Mouse (Mus musculus) C2C12 (cell line): ENCODE results near the gene Crb1. TPM values are rescaled to one million over a fixed set of nuclear protein-coding genes. Genes with fewer than 3 reads are reported as not detected.

ENCODE experiments used
- H3K27me3 ChIP-seq: one replicate; pipeline ENCODE4 v1.6.1; 2011; ENCODE audit not compliant: control insufficient read depth, insufficient read depth, insufficient read length
- H3K36me3 ChIP-seq: one replicate; pipeline ENCODE4 v1.6.1; 2011; ENCODE audit not compliant: control insufficient read depth, insufficient read depth
- H3K4me3 ChIP-seq: one replicate; pipeline ENCODE4 v1.5.1; 2011; ENCODE audit warnings: mild to moderate bottlenecking, control low read depth; ENCODE audit not compliant: poor library complexity, insufficient read depth, severe bottlenecking
- H3K79me2 ChIP-seq: one replicate; pipeline ENCODE4 v1.6.1; 2011; ENCODE audit not compliant: control insufficient read depth, insufficient read depth
- H3K79me3 ChIP-seq: one replicate; pipeline ENCODE4 v1.6.1; 2011; ENCODE audit warnings: low read depth, control low read depth
- H3ac ChIP-seq: one replicate; pipeline ENCODE3; 2011; ENCODE audit warnings: low read depth; ENCODE audit not compliant: control insufficient read depth, insufficient read length
- CEBPB ChIP-seq: IDR thresholded peaks from one replicate; pipeline ENCODE4 v1.6.1; 2011; ENCODE audit warnings: low read depth, mild to moderate bottlenecking, control low read depth, moderate library complexity
- CTCF ChIP-seq: IDR thresholded peaks from one replicate; pipeline ENCODE4 v1.5.1; 2011; ENCODE audit not compliant: control insufficient read depth, insufficient read depth, insufficient read length
- FOSL1 ChIP-seq: IDR thresholded peaks from one replicate; pipeline ENCODE4 v1.8.0; 2011; ENCODE audit warnings: mild to moderate bottlenecking, low read length; ENCODE audit not compliant: poor library complexity, insufficient read depth, severe bottlenecking
- MAX ChIP-seq: IDR thresholded peaks from one replicate; pipeline ENCODE4 v1.6.1; 2011; ENCODE audit warnings: mild to moderate bottlenecking, control low read depth
- MYOD1 ChIP-seq: IDR thresholded peaks from one replicate; pipeline ENCODE4 v1.6.1; 2011; ENCODE audit warnings: low read depth; ENCODE audit not compliant: control insufficient read depth, insufficient read length
- MYOG ChIP-seq: IDR thresholded peaks from one replicate; pipeline ENCODE4 v1.6.1; 2011; ENCODE audit not compliant: control insufficient read depth, insufficient read length; ENCODE audit errors: extremely low read depth
- USF1 ChIP-seq: IDR thresholded peaks from one replicate; pipeline ENCODE4 v1.6.1; 2011; ENCODE audit warnings: low read depth, mild to moderate bottlenecking, control low read depth, moderate library complexity
- polyA plus RNA-seq: library from polyadenylated mRNA; unstranded; fragments of >200 nt; fragmentation: generic; extraction: Trizol; gene quantifications from one replicate; pipeline ENCODE4 v1.2.1, GENCODE M21; 2012; ENCODE audit warnings: missing spikeins

Gene Crb1
- polyA plus RNA-seq, 1 experiment = not detected

DNA sequence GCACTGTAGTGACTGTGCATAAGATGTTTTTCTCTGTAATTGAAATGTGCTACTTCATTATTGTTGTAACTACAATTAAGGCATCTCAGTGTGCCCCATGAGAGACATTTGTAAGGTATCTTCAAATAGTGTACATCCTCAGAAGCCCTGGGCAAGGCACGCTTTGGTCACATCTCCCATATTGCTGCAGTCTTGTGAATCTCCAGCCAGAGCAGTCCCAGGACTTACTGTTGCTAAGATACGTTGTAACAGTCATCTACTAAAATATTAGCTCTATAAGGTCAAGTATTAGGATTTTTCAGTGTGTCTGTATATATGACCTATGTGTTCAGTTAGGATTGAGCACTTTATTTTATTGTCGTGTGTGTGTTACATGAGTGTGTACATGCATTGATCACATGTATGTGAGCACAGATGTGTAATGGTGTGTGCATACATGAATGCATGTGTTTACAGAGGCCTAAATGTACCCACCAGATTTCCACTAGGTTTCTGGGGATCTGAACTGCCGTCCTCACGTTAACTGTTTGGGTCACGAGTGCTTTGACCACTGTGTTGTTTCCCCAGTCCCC is 30.8 kb downstream of the Crb1 start:
- TF ChIP-seq FOSL1 (no peak), MAX (no peak), MYOG (no peak), MYOD1 (no peak), USF1 (no peak), CEBPB (no peak)

GRCm38 (mm10) chr1:139340178-139340859 is 36.6 kb downstream of the Crb1 start:
- Histone ChIP-seq H3K79me2 (no peaks in the 10 kb centered on the region), H3K4me3 (no peak overlapping the region), H3K79me3 (no peaks in the 10 kb centered on the region), H3K27me3 (no peaks in the 10 kb centered on the region), H3K36me3 (no peaks in the 10 kb centered on the region), H3ac (no peak overlapping the region)
- TF ChIP-seq MYOD1 = no peak
- TF ChIP-seq FOSL1 = no peak
- no peak for TF ChIP-seq MAX
- no peak for TF ChIP-seq MYOG
- no peak for TF ChIP-seq USF1
- no peak for TF ChIP-seq CTCF
- TF ChIP-seq CEBPB = no peak

More for the DNA sequence above, 30.8 kb downstream of the Crb1 start:
- Histone ChIP-seq H3ac (no peak overlapping the region), H3K79me2 (no peaks in the 10 kb centered on the region), H3K27me3 (peaks cover 4% of the 10 kb centered on the region), H3K79me3 (no peaks in the 10 kb centered on the region), H3K36me3 (no peaks in the 10 kb centered on the region), H3K4me3 (no peak overlapping the region)

DNA sequence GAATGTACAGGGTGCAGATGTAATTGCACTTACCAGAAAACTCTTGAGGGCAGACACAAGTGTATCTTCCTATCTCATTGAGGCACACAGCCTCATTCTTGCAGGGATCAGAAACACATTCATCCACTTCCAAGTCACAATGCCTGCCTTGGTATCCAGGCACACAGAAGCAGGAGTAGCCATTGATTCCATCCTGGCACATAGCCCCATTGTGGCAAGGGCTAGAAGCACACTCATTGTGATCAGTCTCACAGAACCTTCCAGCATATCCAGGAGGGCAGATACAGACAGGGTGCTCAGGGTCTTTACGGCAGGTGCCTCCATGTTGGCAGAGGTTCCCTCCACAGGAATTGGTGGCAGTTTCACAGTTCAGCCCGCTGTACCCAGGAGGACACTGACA is 39.9 kb downstream of the Crb1 start:
- TF ChIP-seq USF1 (no peak), CTCF (no peak), MAX (no peak), CEBPB (no peak), MYOG (no peak), MYOD1 (no peak), FOSL1 (no peak)
- Histone ChIP-seq H3K79me2 (no peaks in the 10 kb centered on the region), H3K79me3 (no peaks in the 10 kb centered on the region), H3K4me3 (no peak overlapping the region), H3ac (no peak overlapping the region), H3K27me3 (no peaks in the 10 kb centered on the region), H3K36me3 (no peaks in the 10 kb centered on the region)

DNA sequence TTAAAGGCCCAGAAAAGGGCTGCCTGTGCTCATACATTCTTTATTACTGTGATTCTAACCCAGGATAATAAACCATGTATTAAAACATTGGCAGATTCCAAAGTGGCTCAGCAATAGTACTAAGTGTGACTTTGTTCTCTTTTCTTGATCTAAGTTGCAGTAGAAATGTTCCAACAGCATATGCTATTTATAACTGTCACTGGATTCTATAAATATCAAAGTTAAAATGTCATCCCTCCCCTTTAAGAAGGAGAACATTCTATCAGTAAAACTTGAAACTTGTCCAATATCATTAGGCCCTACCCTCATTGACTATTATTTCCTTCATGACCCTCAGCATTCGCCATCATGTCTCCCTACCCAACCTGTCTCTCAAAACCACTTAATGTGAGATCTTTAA is 48.1 kb downstream of the Crb1 start:
- H3K4me3 ChIP-seq = no peak overlapping the region
- no peaks in the 10 kb centered on the region for H3K27me3 ChIP-seq
- H3K79me3 ChIP-seq = no peaks in the 10 kb centered on the region
- TF ChIP-seq CEBPB = no peak
- no peak for TF ChIP-seq CTCF
- no peak for TF ChIP-seq USF1
- no peak for TF ChIP-seq MYOG
- no peak for TF ChIP-seq MYOD1
- H3K79me2 ChIP-seq = no peaks in the 10 kb centered on the region
- no peaks in the 10 kb centered on the region for H3K36me3 ChIP-seq
- no peak overlapping the region for H3ac ChIP-seq

DNA sequence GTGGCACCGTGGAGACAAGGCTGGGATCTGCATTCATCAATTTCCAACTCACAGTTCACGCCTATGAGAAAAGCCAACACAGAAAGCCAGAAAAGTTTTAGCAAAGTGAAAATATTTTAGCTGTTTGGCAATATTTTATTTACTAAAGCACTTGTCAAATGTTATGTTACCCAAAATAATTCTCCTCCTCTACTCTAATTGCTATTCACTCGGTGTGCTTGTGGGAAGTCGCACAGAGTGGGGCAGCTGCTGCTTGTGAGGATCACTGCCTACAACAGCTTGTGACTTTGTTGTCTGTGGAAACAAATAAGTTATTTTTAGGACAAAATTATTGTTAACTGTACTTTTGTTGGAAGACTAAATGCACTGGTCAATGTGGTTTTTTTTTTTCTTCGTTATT is 48.6 kb downstream of the Crb1 start:
- H3K4me3 ChIP-seq = no peak overlapping the region
- H3ac ChIP-seq = no peak overlapping the region
- H3K27me3 ChIP-seq = no peaks in the 10 kb centered on the region
- TF ChIP-seq CEBPB (no peak), MYOG (no peak), MYOD1 (no peak), CTCF (no peak), MAX (no peak), USF1 (no peak), FOSL1 (no peak)
- no peaks in the 10 kb centered on the region for H3K36me3 ChIP-seq
- no peaks in the 10 kb centered on the region for H3K79me2 ChIP-seq
- no peaks in the 10 kb centered on the region for H3K79me3 ChIP-seq

DNA sequence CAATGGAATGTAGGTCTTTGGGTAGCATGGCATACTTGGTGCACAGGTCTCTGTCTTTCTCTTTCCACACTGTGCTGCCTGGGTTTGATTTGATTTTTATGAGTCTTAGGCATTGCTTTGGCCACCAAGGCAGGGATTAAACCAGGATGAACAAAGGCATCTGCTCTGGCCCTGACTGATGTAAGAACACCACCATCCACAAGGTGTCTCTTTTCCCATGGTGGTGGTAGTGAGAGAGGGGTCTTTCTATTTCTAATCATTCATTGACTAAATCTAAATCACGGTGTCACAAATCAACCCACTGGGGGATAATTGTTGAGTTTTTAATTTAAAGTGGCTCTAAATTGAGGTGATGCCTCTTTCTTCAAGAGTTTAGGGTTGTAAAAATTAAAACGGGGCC is 51.5 kb downstream of the Crb1 start:
- no peak overlapping the region for H3ac ChIP-seq
- no peak for TF ChIP-seq CTCF
- TF ChIP-seq MAX = no peak
- TF ChIP-seq MYOG = no peak
- no peak for TF ChIP-seq FOSL1
- no peak for TF ChIP-seq MYOD1
- TF ChIP-seq USF1 = no peak
- TF ChIP-seq CEBPB = no peak
- no peaks in the 10 kb centered on the region for H3K27me3 ChIP-seq
- H3K4me3 ChIP-seq = no peak overlapping the region
- H3K79me2 ChIP-seq = no peaks in the 10 kb centered on the region
- no peaks in the 10 kb centered on the region for H3K36me3 ChIP-seq
- H3K79me3 ChIP-seq = no peaks in the 10 kb centered on the region
